Mouse (Mus musculus) spleen, postnatal 10 days (tissue): ENCODE results near the gene Gm5105.

ENCODE experiments used
- DNase-seq, 2 experiments: peaks; one replicate each; pipeline ENCODE4 v3.0.0; 2021 to 2022; ENCODE audit warnings: low spot score in 2 of 2

Gm5105 gene

GRCm38 (mm10) chr3:138026286-138026685 lies 40.9 kb downstream of the Gm5105 start:
- no peak for DNase-seq

- no peak for DNase-seq
These were observed 44.5 kb downstream of the Gm5105 start for GRCm38 (mm10) chr3:138022651-138023050.

GRCm38 (mm10) chr3:138022003-138022402 lies 45.2 kb downstream of the Gm5105 start:
- DNase-seq = no peak

- DNase-seq = peak in 1 of 2 experiments; percentile 24
These were observed 50.4 kb downstream of the Gm5105 start for GRCm38 (mm10) chr3:138016810-138017209.

- no peak for DNase-seq
These were observed 52.5 kb downstream of the Gm5105 start for GRCm38 (mm10) chr3:138014725-138015124.

- DNase-seq = no peak
These were observed 54.8 kb downstream of the Gm5105 start for GRCm38 (mm10) chr3:138012351-138012750.

- no peak for DNase-seq
These were observed 59.0 kb downstream of the Gm5105 start for GRCm38 (mm10) chr3:138008152-138008551.

- DNase-seq = no peak
These were observed 60.3 kb downstream of the Gm5105 start for GRCm38 (mm10) chr3:138006896-138007295.

- DNase-seq = no peak
These were observed 63.9 kb downstream of the Gm5105 start for GRCm38 (mm10) chr3:138003264-138003663.

- no peak for DNase-seq
These were observed 64.6 kb downstream of the Gm5105 start for GRCm38 (mm10) chr3:138002545-138002944.

GRCm38 (mm10) chr3:138001865-138002264 lies 65.3 kb downstream of the Gm5105 start:
- no peak for DNase-seq

GRCm38 (mm10) chr3:138000724-138001069 lies 66.5 kb downstream of the Gm5105 start:
- no peak for DNase-seq

GRCm38 (mm10) chr3:138000062-138000723 lies 67.0 kb downstream of the Gm5105 start:
- DNase-seq = no peak

GRCm38 (mm10) chr3:137999224-137999790 lies 67.9 kb downstream of the Gm5105 start:
- DNase-seq = no peak
